Mouse (Mus musculus): ENCODE measurements around the gene Ssbp4. TPM values are rescaled to one million over a fixed set of nuclear protein-coding genes. Genes with fewer than 3 reads are reported as not detected.

The Ssbp4 gene
- polyA plus RNA-seq, 1 experiment = 84.9 TPM

DNA sequence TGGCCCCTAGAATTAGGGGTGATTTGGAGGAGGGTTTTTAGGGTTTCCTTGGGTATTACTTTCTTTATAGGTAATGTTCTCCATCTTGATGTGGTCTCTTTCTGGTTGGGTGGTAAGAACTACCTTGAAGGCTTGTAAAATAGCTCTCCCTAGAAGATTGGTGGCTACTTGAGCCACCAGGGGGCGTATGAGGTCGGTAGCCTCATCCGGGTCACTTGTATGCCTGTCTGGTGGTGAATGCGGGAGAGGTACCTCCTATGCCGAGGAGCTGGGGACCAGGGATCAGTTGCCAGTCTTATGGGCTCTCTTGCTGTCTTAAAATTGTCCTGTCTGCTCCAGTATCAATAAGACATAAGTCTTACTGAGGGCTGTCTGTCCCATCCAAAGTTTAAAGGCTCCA lies 16.4 kb upstream of the Ssbp4 start:
- TF ChIP-seq CTCF (conservative IDR thresholded peaks at IDR 0.05; ENCODE audit: insufficient read depth, insufficient read length, low read depth, low read length) (peak; percentile 78), POLR2A (IDR thresholded peaks at IDR 0.05; ENCODE audit: low read depth, low read length) (no peak)
- Histone ChIP-seq H3K4me3 (ENCODE audit: insufficient read depth, low read depth, low read length) (no peak overlapping the region), H3K27me3 (replicated peaks; ENCODE audit: control insufficient read depth, insufficient read depth, low read length) (no peaks in the 10 kb centered on the region), H3K4me1 (ENCODE audit: control insufficient read depth, insufficient read depth, low read length) (peaks cover 5% of the 10 kb centered on the region; the same call in 1 of the 2 replicates), H3K27ac (ENCODE audit: insufficient read depth, low read depth, low read length) (no peak overlapping the region), H3K36me3 (ENCODE audit: control insufficient read depth, insufficient read depth, low read length) (no peaks in the 10 kb centered on the region)
- WGBS = 4% methylated on average over 5 of the region's 5 CpGs
- peak; percentile 83 for DNase-seq

DNA sequence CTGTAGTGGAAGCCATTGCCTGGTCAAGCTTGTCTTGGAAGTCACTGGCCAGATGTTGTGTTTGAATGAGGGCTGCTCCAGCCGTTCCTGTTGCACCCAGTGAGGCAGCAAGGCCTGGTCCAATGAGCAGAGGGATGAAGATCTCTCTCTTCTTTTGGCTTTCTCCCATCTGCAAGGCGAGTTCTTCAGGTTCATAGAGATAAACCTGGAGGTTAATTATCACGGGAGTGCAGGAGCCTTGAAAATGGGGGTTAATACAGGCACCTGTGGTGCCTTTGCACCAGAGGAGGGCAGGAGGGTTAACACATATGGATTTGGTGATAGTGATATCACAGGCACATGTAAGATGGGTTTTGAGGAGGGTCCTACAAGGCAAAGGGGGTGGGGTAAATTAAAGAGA lies 13.5 kb upstream of the Ssbp4 start:
- 61% methylated on average over 3 of the region's 3 CpGs for WGBS
- Histone ChIP-seq H3K4me1 (ENCODE audit: control insufficient read depth, insufficient read depth, low read length) (no peaks in the 10 kb centered on the region), H3K27me3 (replicated peaks; ENCODE audit: control insufficient read depth, insufficient read depth, low read length) (no peaks in the 10 kb centered on the region), H3K27ac (ENCODE audit: insufficient read depth, low read depth, low read length) (no peak overlapping the region), H3K4me3 (ENCODE audit: insufficient read depth, low read depth, low read length) (no peak overlapping the region), H3K36me3 (ENCODE audit: control insufficient read depth, insufficient read depth, low read length) (no peaks in the 10 kb centered on the region)
- DNase-seq = no peak
- TF ChIP-seq CTCF (conservative IDR thresholded peaks at IDR 0.05; ENCODE audit: insufficient read depth, insufficient read length, low read depth, low read length) (no peak), POLR2A (IDR thresholded peaks at IDR 0.05; ENCODE audit: low read depth, low read length) (no peak)

DNA sequence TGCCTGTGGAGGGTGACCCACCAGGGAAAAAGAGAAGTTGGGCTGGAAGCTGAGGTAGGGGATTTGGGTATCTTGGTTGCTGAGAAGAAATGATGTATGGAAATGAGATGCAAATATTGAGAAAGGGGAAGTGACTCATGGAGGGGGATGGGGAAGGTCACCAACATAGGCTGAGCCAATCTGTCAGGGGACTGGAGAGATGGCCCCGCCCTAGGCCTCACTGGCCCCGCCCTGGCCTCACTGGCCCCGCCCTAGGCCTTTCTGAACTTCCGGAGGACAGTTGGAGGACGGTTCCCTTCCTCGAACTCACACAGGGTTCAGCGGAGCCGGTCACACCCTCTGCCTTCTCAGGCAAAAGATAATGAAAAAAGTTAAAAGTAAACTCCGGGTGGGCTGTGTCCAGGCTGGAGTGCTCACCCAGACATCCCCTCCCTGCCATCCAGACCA lies 10.2 kb upstream of the Ssbp4 start:
- TF ChIP-seq POLR2A (IDR thresholded peaks at IDR 0.05; ENCODE audit: low read depth, low read length) (no peak), CTCF (conservative IDR thresholded peaks at IDR 0.05; ENCODE audit: insufficient read depth, insufficient read length, low read depth, low read length) (no peak)
- H3K36me3 ChIP-seq (ENCODE audit: control insufficient read depth, insufficient read depth, low read length) = no peaks in the 10 kb centered on the region
- no peak overlapping the region for H3K27ac ChIP-seq (ENCODE audit: insufficient read depth, low read depth, low read length)
- WGBS = 34% methylated on average over 9 of the region's 9 CpGs
- H3K4me1 ChIP-seq (ENCODE audit: control insufficient read depth, insufficient read depth, low read length) = no peaks in the 10 kb centered on the region
- no peak overlapping the region for H3K4me3 ChIP-seq (ENCODE audit: insufficient read depth, low read depth, low read length)
- DNase-seq = no peak
- H3K27me3 ChIP-seq (replicated peaks; ENCODE audit: control insufficient read depth, insufficient read depth, low read length) = no peaks in the 10 kb centered on the region

DNA sequence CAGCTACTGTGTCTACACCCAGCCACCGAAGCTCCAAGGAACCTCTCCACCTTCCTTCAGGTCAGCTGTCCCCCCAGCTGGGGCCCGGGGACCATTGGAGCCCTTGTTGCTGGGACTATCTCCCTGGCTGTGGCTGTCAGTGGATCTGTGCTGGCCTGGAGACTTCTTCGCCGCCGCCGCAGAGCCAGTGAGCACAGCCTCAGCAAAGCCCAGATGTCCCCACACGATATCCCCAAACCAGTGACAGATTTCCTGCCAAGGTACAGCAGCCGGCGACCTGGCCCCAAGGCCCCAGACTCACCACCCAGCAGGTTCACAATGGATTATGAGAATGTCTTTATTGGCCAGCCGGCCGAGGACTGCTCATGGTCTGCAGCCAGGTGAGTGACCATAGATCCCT lies 9.3 kb upstream of the Ssbp4 start:
- DNase-seq = no peak
- H3K36me3 ChIP-seq (ENCODE audit: control insufficient read depth, insufficient read depth, low read length) = no peaks in the 10 kb centered on the region
- TF ChIP-seq CTCF (conservative IDR thresholded peaks at IDR 0.05; ENCODE audit: insufficient read depth, insufficient read length, low read depth, low read length) (no peak), POLR2A (IDR thresholded peaks at IDR 0.05; ENCODE audit: low read depth, low read length) (no peak)
- H3K4me1 ChIP-seq (ENCODE audit: control insufficient read depth, insufficient read depth, low read length) = no peaks in the 10 kb centered on the region
- WGBS = 87% methylated on average over 11 of the region's 11 CpGs
- no peak overlapping the region for H3K27ac ChIP-seq (ENCODE audit: insufficient read depth, low read depth, low read length)
- H3K4me3 ChIP-seq (ENCODE audit: insufficient read depth, low read depth, low read length) = no peak overlapping the region
- no peaks in the 10 kb centered on the region for H3K27me3 ChIP-seq (replicated peaks; ENCODE audit: control insufficient read depth, insufficient read depth, low read length)

DNA sequence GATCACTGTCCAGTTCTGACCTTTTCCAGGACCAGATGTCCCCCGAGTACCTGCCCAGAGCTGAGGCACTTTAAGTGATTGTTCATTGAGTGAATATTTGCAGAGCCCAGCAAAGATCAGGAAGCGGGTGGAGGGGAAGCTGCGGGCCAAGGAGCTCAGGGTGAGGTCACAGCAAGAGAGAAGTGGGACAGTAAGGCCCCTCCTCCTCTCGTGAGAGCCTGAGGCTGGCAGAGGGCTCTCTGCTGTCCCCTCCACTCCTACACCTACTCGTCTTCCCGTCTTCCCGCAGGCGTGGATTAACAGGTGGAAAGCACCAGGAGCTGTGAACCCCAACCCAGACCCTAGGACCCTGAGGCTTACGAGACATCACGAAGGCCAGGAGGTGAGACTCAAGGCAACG lies 8.0 kb upstream of the Ssbp4 start:
- TF ChIP-seq POLR2A (IDR thresholded peaks at IDR 0.05; ENCODE audit: low read depth, low read length) = no peak
- TF ChIP-seq CTCF (conservative IDR thresholded peaks at IDR 0.05; ENCODE audit: insufficient read depth, insufficient read length, low read depth, low read length) = no peak
- no peaks in the 10 kb centered on the region for H3K36me3 ChIP-seq (ENCODE audit: control insufficient read depth, insufficient read depth, low read length)
- H3K27me3 ChIP-seq (replicated peaks; ENCODE audit: control insufficient read depth, insufficient read depth, low read length) = no peaks in the 10 kb centered on the region
- H3K27ac ChIP-seq (ENCODE audit: insufficient read depth, low read depth, low read length) = no peak overlapping the region
- peaks cover 2% of the 10 kb centered on the region; the same call in 1 of the 2 replicates for H3K4me1 ChIP-seq (ENCODE audit: control insufficient read depth, insufficient read depth, low read length)
- DNase-seq = no peak
- no peak overlapping the region for H3K4me3 ChIP-seq (ENCODE audit: insufficient read depth, low read depth, low read length)
- 63% methylated on average over 11 of the region's 11 CpGs for WGBS

DNA sequence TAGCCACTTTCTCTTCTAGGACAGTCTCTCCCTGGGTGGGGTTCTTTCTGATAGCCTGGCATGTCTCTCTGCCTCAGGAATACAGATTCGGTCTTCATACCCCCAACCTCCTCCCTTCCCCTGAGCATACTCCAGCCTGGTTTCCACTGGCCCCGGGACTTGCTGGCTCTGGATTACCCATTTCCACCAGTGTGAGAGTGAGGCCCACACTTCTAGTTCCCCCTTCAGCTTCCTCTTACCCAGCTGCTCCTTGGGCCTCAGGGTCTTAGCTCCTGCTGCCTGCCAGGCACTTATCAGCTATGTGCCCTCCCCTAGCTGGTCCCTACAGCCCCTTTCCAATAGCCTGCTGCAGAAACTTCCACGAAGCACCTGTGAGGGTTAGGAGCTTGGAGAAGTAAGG lies 7.2 kb upstream of the Ssbp4 start, which contains the start of gene Lrrc25:
TSS of gene Lrrc25 (plus strand) at position 262 of the 400 bp plus-strand sequence.
- no peak for DNase-seq
- Histone ChIP-seq H3K4me3 (ENCODE audit: insufficient read depth, low read depth, low read length) (no peak within 1 kb of the TSS), H3K36me3 (ENCODE audit: control insufficient read depth, insufficient read depth, low read length) (no peaks in the 10 kb centered on the region), H3K27me3 (replicated peaks; ENCODE audit: control insufficient read depth, insufficient read depth, low read length) (no peaks in the 10 kb centered on the region), H3K27ac (ENCODE audit: insufficient read depth, low read depth, low read length) (no peak within 1 kb of the TSS), H3K4me1 (ENCODE audit: control insufficient read depth, insufficient read depth, low read length) (peaks cover 6% of the 10 kb centered on the region; the same call in 1 of the 2 replicates)
- WGBS = 84% methylated on average over 3 of the region's 3 CpGs
- TF ChIP-seq POLR2A (IDR thresholded peaks at IDR 0.05; ENCODE audit: low read depth, low read length) = no peak
- TF ChIP-seq CTCF (conservative IDR thresholded peaks at IDR 0.05; ENCODE audit: insufficient read depth, insufficient read length, low read depth, low read length) = no peak

DNA sequence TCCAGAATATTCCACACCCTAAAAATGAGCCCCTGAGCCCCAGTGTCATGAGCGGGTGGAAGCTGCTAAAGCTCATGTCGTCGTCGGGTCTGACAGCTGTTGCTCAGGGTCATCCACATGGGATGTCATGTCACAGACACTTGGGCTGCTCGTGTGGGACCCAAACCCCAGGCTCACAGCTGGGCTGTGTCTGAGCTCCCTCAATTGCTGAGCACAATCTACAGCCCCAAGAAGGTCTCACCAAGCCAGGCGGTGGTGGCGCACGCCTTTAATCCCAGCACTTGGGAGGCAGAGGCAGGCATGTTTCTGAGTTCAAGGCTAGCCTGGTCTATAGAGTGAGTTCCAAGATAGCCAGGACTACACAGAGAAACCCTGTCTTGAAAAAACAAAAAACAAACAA lies 6.6 kb upstream of the Ssbp4 start:
- DNase-seq = no peak
- WGBS = 92% methylated on average over 8 of the region's 8 CpGs
- TF ChIP-seq POLR2A (IDR thresholded peaks at IDR 0.05; ENCODE audit: low read depth, low read length) (no peak), CTCF (conservative IDR thresholded peaks at IDR 0.05; ENCODE audit: insufficient read depth, insufficient read length, low read depth, low read length) (no peak)
- Histone ChIP-seq H3K4me1 (ENCODE audit: control insufficient read depth, insufficient read depth, low read length) (peaks cover 6% of the 10 kb centered on the region; the same call in 1 of the 2 replicates), H3K27ac (ENCODE audit: insufficient read depth, low read depth, low read length) (no peak overlapping the region), H3K27me3 (replicated peaks; ENCODE audit: control insufficient read depth, insufficient read depth, low read length) (no peaks in the 10 kb centered on the region), H3K4me3 (ENCODE audit: insufficient read depth, low read depth, low read length) (no peak overlapping the region), H3K36me3 (ENCODE audit: control insufficient read depth, insufficient read depth, low read length) (no peaks in the 10 kb centered on the region)
